Mouse (Mus musculus): ENCODE measurements around the gene Cd209g. TPM values are rescaled to one million over a fixed set of nuclear protein-coding genes. Genes with fewer than 3 reads are reported as not detected.

Cd209g gene
- total RNA-seq, 2 experiments from 2014 or later: not detected

Other genes with a start within 250 kb of the Cd209g start
- gene Cd209b, start 207.3 kb upstream of the Cd209g start, total RNA-seq (2021): under 1 TPM; 0.15 to 0.53 TPM
- gene Cd209c, start 179.4 kb upstream of the Cd209g start, total RNA-seq (2021): under 1 TPM in 1 of 2 experiments, not detected in 1; 0.20 TPM
- gene Cd209f, start 28.3 kb upstream of the Cd209g start, total RNA-seq (2021): under 1 TPM; 0.29 to 0.41 TPM
- 10 to 100 TPM; 22.2 to 24.5 TPM for gene Evi5l, start 32.5 kb downstream of the Cd209g start, total RNA-seq (2021)
- under 1 TPM in 1 of 2 experiments, not detected in 1; 0.05 TPM for gene Prr36, start 83.4 kb downstream of the Cd209g start, total RNA-seq (2021)
- gene Lrrc8e, start 92.7 kb downstream of the Cd209g start, total RNA-seq (2021): under 1 TPM; 0.14 to 0.20 TPM
- gene Map2k7, start 104.6 kb downstream of the Cd209g start, total RNA-seq (2021): 10 to 100 TPM; 59.2 to 69.6 TPM
- gene Gm49320, start 104.8 kb downstream of the Cd209g start, total RNA-seq (2021): under 1 TPM in 1 of 2 experiments, not detected in 1; 0.38 TPM
- gene Tgfbr3l, start 114.1 kb downstream of the Cd209g start, total RNA-seq (2021): 1 to 10 TPM; 3.0 to 4.3 TPM
- gene Snapc2, start 119.0 kb downstream of the Cd209g start, total RNA-seq (2021): 10 to 100 TPM; 14.4 to 14.5 TPM
- 1 to 10 TPM; 2.0 to 2.2 TPM for gene Ctxn1, start 125.2 kb downstream of the Cd209g start, total RNA-seq (2021)
- gene Timm44, start 141.8 kb downstream of the Cd209g start, total RNA-seq (2021): 100 to 1,000 TPM; 110 to 117 TPM
- gene Ccl25, start 191.1 kb downstream of the Cd209g start, total RNA-seq (2021): 10 to 100 TPM in 1 of 2 experiments, 1 to 10 TPM in 1; 5.9 to 14.8 TPM
- gene Elavl1, start 191.3 kb downstream of the Cd209g start, total RNA-seq (2021): 10 to 100 TPM; 58.8 to 66.1 TPM